Mouse (Mus musculus) embryo, embryonic 11 days (tissue): ENCODE results near the gene Olfr1189.
"Not testable (repeated sequence)": the region's sequence is repeated elsewhere in the genome, so short reads cannot be mapped to it uniquely, and the experiment has no call there.

Source experiments
- DNase-seq: peaks from one replicate; pipeline ENCODE4 v3.0.0-alpha.2; 2015

Olfr1189 gene

GRCm38 (mm10) chr2:88586154-88586553, at the start of gene Olfr1189:
TSS of gene Olfr1189 (plus strand) at chr2:88586454.
- DNase-seq = no peak

GRCm38 (mm10) chr2:88556635-88557034, 29.6 kb upstream of the Olfr1189 start, which contains the start of gene Olfr1188:
TSS of gene Olfr1188 (plus strand) at chr2:88556935.
- DNase-seq = no peak

- not testable (repeated sequence) for DNase-seq
These were observed 13.6 kb upstream of the Olfr1189 start for GRCm38 (mm10) chr2:88572696-88573095.

GRCm38 (mm10) chr2:88640242-88640641, 54.0 kb downstream of the Olfr1189 start, which contains the start of gene Olfr1191-ps1:
TSS of gene Olfr1191-ps1 (plus strand) at chr2:88640542.
- not testable (repeated sequence) for DNase-seq
